Mouse (Mus musculus) CD8-positive naive resting alpha-beta T cell, adult 57 days (primary cell): Measurements from ENCODE around the gene Zfp825. TPM values are rescaled to one million over a fixed set of nuclear protein-coding genes. Genes with fewer than 3 reads are reported as not detected.

Experiments used
- total RNA-seq: library from RNA; stranded (reverse); gene quantifications from one replicate; pipeline ENCODE4 v1.2.4, GENCODE M21; 2023

Gene Zfp825
- total RNA-seq = 7.8 TPM

GRCm38 (mm10) chr13:74493911-74494679 lies at the start of gene Zfp825:
Gene Zfp825, minus strand, starts transcription at chr13:74493992.

Other genes with a start within 250 kb of the Zfp825 start
- gene Ahrr, start 201.7 kb downstream of the Zfp825 start, total RNA-seq = 0.77 TPM
- gene Pdcd6, start 176.4 kb downstream of the Zfp825 start, total RNA-seq = 113 TPM
- gene Sdha, start 143.7 kb downstream of the Zfp825 start, total RNA-seq = 144 TPM
- gene Ccdc127, start 143.7 kb downstream of the Zfp825 start, total RNA-seq = 24.3 TPM
- not detected for gene Lrrc14b, start 130.0 kb downstream of the Zfp825 start, total RNA-seq
- gene Zfp72, start 103.2 kb downstream of the Zfp825 start, total RNA-seq = 0.67 TPM
- gene Ftl1-ps1, start 94.3 kb downstream of the Zfp825 start, total RNA-seq = 339 TPM
- 130 TPM for gene Erap1, start 145.6 kb upstream of the Zfp825 start, total RNA-seq